Mouse (Mus musculus) hindbrain, embryonic 10.5 days (tissue): ENCODE measurements around the gene Ppard. TPM values are rescaled to one million over a fixed set of nuclear protein-coding genes. Genes with fewer than 3 reads are reported as not detected.
A peak's percentile ranks its signal among the peaks of the same experiment; 100 is the strongest.

Source experiments
- DNase-seq: peaks from one replicate; pipeline ENCODE4 v3.0.0-alpha.2; 2017; ENCODE audit warnings: low spot score
- H3K27ac ChIP-seq: fragments of 300-500 bp; sonication (generic); 2 replicates; pipeline ENCODE4 v1.5.1; 2016; ENCODE audit warnings: mild to moderate bottlenecking, moderate library complexity
- H3K27me3 ChIP-seq: fragments of 300-500 bp; sonication (generic); 2 replicates; pipeline ENCODE4 v1.6.1; 2016; ENCODE audit warnings: mild to moderate bottlenecking; ENCODE audit not compliant: poor library complexity, insufficient read depth, severe bottlenecking
- H3K36me3 ChIP-seq: fragments of 300-500 bp; sonication (generic); 2 replicates; pipeline ENCODE4 v1.6.1; 2016; ENCODE audit warnings: mild to moderate bottlenecking, moderate library complexity
- H3K4me1 ChIP-seq: fragments of 300-500 bp; sonication (generic); replicated peaks from 2 replicates; pipeline ENCODE4 v1.6.1; 2016; ENCODE audit warnings: mild to moderate bottlenecking
- H3K4me3 ChIP-seq: fragments of 300-500 bp; sonication (generic); 2 replicates; pipeline ENCODE4 v1.5.1; 2016; ENCODE audit warnings: mild to moderate bottlenecking, moderate library complexity
- H3K9me3 ChIP-seq: fragments of 300-500 bp; sonication (generic); 2 replicates; pipeline ENCODE4 v1.6.1; 2016; ENCODE audit warnings: mild to moderate bottlenecking, moderate library complexity
- WGBS: fragments of 180-500 bp; shearing (Covaris S2); methylation state at CpG from one replicate; pipeline ENCODE4 v1.1.7; 2016; 5-methylcytosine and 5-hydroxymethylcytosine counted together
- polyA plus RNA-seq: library from polyadenylated mRNA; unstranded; fragments of >200 nt; fragmentation: Nextera tagmentation; extraction: Ambion mirVana; gene quantifications from 2 replicates; pipeline ENCODE4 v1.2.1, GENCODE M21; 2016

The Ppard gene
- polyA plus RNA-seq, 1 experiment from 2014 or later = 2.0 TPM

DNA sequence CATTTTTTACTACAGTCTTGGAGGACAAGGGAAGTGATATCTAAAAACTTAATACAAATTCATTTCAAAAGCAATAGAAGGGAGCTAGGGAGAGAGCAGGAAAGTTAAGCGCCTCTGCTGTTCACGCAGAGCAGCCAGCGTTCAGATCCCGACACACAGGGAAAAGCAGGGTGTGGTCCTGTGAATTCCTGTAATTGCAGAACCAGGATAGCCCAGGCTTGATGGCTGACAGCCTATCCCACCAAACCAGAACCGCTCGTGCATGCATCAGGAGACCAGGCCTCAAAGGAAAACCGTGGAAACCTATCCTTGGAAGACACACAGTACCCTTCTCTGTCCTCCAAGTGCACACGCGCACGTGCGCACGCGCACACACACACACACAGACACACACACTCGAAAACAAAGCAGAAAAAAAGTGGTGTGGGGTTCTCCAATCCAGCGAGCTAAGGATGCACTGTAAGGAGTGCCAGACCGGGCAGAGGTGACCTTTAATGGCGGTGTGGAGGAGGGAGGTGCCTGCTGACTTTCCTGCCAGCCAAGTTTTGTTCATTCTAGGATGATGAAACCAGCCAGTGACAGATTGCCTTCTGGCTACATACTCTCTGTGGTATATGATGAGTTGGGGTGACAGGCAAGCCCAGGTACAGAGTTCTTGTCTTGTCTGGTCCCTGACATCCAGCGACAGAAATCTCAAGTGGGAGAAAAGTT is 1.3 kb upstream of the Ppard start:
- DNase-seq = no peak
- Histone ChIP-seq H3K4me1 (peaks cover 46% of the 10 kb centered on the region), H3K4me3 (no peak overlapping the region), H3K27me3 (peaks cover 11% of the 10 kb centered on the region; the same call in 1 of the 2 replicates), H3K36me3 (no peaks in the 10 kb centered on the region), H3K27ac (no peak overlapping the region), H3K9me3 (no peaks in the 10 kb centered on the region)
- WGBS = 87% methylated on average over 18 of the region's 18 CpGs

DNA sequence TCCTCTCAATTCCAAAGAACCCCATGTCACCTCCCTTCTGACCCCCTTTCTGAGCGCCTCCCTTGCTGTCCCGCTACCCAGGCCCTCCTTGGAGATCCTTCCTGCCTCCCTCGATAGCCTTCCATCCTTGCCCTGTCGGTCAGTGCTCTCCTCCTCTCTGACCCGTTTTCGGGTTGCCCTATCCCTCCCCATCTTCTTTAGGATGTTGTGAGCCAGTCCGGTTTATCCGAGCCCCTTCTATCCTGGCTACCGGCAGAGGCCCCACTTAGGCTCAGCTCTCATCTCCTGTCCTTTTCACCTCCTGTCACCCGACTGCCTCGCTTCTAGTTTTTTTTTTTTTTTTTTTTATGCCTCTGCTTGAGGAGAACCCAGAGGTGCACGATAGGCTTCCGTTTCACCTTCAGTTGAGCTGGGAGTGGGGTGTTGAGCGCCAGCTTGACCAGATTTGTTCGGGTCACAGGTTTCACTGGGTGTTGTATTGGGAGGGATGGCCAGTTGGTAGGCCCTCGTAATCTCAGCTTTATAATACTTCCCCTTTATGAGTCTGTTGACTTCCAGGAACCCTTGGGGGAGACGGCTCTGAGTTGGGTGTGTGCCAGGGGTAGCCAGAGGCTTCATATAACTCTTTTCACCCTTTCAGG is 711 bp downstream of the Ppard start:
- H3K9me3 ChIP-seq = no peaks in the 10 kb centered on the region
- H3K4me1 ChIP-seq = peaks cover 51% of the 10 kb centered on the region
- no peak for DNase-seq
- H3K4me3 ChIP-seq = peak overlapping the region; percentile 92
- peaks cover 11% of the 10 kb centered on the region; the same call in 1 of the 2 replicates for H3K27me3 ChIP-seq
- peaks cover 9% of the 10 kb centered on the region for H3K36me3 ChIP-seq
- H3K27ac ChIP-seq = peak overlapping the region; percentile 92
- 10% methylated on average over 17 of the region's 17 CpGs for WGBS

DNA sequence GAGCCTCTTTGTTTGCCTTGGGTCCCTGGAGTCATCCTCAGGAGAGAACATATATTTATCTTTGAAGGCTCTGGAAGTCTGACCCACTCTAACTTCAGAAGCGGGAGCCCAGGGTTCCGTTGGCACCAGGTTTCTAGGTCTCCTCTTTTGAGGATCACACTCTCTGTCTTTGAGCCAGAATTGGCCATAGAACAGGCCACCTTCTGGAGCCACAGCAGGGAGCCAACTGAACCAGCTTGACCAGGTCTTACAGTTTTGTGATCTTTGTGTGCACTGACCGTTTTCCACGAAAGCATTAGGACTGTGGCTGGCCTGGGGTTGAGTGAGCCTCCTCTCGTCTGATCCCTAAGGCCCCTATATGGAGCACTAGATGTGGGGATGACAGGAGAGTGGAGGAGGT is 2.1 kb downstream of the Ppard start:
- Histone ChIP-seq H3K27ac (no peak overlapping the region), H3K4me3 (no peak overlapping the region), H3K27me3 (peaks cover 11% of the 10 kb centered on the region; the same call in 1 of the 2 replicates), H3K36me3 (peaks cover 22% of the 10 kb centered on the region), H3K4me1 (peaks cover 51% of the 10 kb centered on the region), H3K9me3 (no peaks in the 10 kb centered on the region)
- WGBS = 80% methylated on average over 5 of the region's 5 CpGs
- no peak for DNase-seq

DNA sequence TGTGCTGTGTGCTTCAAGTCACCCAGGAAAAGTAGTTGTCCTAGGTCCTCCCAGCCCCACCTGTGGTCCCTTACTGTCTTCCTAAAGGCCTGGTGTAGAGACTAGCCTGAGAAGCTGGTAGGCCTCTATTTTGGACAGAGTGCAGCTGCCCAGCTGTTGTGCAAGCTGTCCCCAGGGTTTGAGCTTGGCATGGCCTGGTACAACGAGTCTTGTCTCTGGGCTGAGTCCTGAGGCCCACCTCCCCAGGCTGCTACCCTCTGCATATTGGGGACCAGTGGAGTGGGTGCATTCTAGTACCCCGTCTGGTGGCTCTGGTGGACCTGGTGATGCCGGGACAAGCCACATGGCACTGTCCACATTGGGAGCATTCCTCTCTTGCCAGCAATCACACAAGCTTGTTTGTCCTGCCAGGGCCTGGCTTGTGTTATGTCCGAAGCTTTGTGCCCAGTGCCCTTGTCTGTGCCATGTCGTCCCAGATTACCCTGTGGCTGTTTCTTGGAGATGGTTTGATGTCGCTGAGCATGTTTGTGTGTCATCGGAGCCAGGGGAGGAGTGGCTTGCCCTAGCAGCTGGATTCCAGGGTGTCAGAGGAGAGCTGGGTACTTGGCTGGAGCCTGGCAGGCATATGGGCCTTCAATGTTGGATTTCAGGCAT is 3.6 kb downstream of the Ppard start:
- peaks cover 51% of the 10 kb centered on the region for H3K4me1 ChIP-seq
- DNase-seq = no peak
- H3K9me3 ChIP-seq = no peaks in the 10 kb centered on the region
- peaks cover 33% of the 10 kb centered on the region for H3K36me3 ChIP-seq
- 85% methylated on average over 7 of the region's 7 CpGs for WGBS
- peaks cover 11% of the 10 kb centered on the region; the same call in 1 of the 2 replicates for H3K27me3 ChIP-seq
- H3K27ac ChIP-seq = no peak overlapping the region
- no peak overlapping the region for H3K4me3 ChIP-seq

DNA sequence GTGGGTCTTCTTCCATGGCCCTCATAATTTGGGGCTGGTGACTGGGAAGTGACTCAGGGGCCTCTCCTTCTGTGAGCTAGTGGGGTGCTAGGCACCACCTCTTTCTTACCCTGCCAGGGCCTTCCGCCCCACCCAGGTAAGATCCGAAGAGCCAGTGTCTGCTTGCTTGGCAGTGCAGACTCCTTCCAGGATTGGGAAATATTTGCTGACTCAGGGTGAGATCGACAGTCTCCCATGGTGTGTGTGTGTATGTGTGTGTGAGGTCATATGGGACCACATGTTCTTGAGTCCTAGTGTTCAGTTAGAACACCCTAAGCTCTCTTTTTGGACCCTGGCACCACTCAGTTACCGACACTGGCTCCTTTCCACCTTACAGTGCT is 4.1 kb downstream of the Ppard start:
- DNase-seq = no peak
- Histone ChIP-seq H3K9me3 (no peaks in the 10 kb centered on the region), H3K36me3 (peaks cover 39% of the 10 kb centered on the region), H3K4me1 (peaks cover 51% of the 10 kb centered on the region), H3K4me3 (no peak overlapping the region), H3K27me3 (peaks cover 6% of the 10 kb centered on the region; the same call in 1 of the 2 replicates), H3K27ac (no peak overlapping the region)
- 93% methylated on average over 4 of the region's 4 CpGs for WGBS

DNA sequence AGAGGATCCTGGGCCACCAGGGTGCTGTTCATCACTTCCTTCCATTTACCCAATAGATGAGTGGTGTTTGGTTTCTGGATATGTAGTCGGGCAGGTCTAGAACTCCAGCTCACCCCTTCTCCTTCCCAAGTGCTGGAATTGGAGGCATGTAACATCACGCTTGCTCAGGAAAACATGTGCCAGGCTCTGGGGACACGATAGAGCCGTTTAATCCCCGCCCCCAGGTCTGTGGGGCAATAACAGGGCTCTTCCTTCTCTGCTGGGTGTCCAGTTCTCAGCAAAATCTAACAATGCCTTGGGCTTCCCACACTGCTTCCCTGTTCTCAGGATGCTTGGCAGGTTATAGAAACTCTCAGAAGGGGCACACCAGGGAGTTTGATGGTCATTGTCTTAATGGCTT is 4.9 kb downstream of the Ppard start:
- WGBS = 68% methylated on average over 5 of the region's 5 CpGs
- Histone ChIP-seq H3K4me1 (peaks cover 50% of the 10 kb centered on the region), H3K36me3 (peaks cover 45% of the 10 kb centered on the region), H3K27ac (0 out of 2 replicates have a peak overlapping the region, but pooled peaks have one; percentile 5), H3K27me3 (no peaks in the 10 kb centered on the region), H3K4me3 (no peak overlapping the region), H3K9me3 (no peaks in the 10 kb centered on the region)
- DNase-seq = no peak

DNA sequence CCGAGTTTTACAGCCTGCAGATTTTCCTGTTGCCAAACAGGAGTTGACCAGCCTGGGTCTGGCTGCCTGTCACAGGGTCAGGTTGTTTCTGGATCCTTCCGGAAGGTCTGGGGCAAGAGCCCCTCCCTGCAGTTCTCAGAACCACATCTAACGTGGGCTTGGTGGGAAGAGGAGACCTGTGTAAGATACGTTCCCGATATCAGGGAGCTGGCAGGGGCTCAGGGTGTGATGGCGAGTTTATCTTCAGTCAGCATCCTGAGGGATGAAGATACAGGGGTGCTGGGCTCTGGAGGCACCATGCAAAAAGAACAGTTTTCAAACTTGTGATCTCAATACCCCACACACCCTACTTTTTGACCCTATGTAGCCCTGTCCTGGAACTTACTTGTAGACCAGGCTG is 5.4 kb downstream of the Ppard start:
- 0 out of 2 replicates have a peak overlapping the region, but pooled peaks have one; percentile 5 for H3K27ac ChIP-seq
- H3K36me3 ChIP-seq = peaks cover 49% of the 10 kb centered on the region
- WGBS = 72% methylated on average over 6 of the region's 6 CpGs
- no peaks in the 10 kb centered on the region for H3K27me3 ChIP-seq
- H3K9me3 ChIP-seq = no peaks in the 10 kb centered on the region
- peaks cover 47% of the 10 kb centered on the region for H3K4me1 ChIP-seq
- no peak for DNase-seq
- H3K4me3 ChIP-seq = no peak overlapping the region

DNA sequence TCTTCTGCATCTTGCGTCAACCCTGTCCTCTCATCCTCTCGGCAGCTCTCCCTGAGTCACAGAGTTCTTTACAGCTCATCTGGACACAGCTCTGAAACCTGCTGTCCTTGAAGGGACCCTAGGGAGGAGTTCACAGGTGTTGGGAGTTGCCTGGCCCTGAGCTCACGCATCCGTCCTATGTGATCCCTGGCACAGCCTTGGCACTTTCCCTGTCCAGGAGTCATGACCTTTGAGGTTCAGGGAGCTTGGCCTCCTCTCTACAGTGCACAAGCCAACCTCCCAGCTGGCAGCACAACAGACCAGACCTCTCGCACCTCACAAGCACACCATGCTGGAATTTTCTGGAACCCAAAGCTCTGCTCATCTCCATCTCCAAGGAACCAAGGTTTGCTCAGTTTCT is 8.3 kb downstream of the Ppard start:
- Histone ChIP-seq H3K27me3 (no peaks in the 10 kb centered on the region), H3K36me3 (peaks cover 56% of the 10 kb centered on the region), H3K9me3 (no peaks in the 10 kb centered on the region), H3K4me1 (peaks cover 36% of the 10 kb centered on the region), H3K4me3 (no peak overlapping the region), H3K27ac (no peak overlapping the region)
- DNase-seq = no peak
- 96% methylated on average over 5 of the region's 5 CpGs for WGBS

DNA sequence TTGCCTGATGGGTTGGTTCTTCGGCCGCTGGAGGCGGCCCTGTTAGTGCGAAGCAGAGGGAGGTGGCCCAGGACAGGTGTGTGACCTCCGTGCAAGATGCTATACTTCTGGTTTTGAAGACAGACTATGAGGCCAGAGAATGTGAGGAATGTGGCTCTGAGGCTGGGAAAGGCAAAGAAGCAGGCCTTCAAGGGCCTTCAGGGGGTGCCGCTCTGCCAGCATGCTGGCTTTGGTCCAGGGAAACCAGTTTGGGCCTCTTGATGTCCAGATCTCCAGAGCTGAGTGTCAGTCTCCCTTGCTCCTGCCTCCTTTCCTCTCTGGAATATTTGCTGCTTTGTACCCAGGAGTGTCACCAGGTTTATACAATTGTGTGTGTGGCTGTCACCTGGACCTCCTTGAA is 9.8 kb downstream of the Ppard start:
- Histone ChIP-seq H3K4me1 (peaks cover 37% of the 10 kb centered on the region), H3K9me3 (no peaks in the 10 kb centered on the region), H3K27ac (no peak overlapping the region), H3K36me3 (peaks cover 56% of the 10 kb centered on the region), H3K27me3 (no peaks in the 10 kb centered on the region), H3K4me3 (no peak overlapping the region)
- WGBS = 93% methylated on average over 6 of the region's 6 CpGs
- DNase-seq = no peak

DNA sequence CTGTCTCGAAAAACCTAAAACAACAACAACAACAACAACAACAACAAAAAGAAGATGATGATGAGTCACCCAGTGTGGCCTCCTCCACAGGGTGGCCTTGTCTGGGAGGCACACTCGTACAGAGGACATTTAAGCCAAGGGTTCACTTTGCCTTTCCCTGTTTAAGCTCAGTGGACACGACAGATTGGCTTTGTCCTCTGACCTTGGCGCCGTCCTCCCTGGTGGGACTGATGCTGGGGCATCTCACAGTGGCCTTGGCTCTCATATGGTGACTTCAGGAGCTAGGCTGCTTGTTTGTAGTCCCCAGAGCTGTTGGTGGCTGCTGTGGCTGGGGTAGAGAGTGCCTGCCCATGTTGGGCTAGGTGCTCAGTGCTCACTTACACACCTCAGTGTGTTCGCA is 11.7 kb downstream of the Ppard start:
- Histone ChIP-seq H3K9me3 (no peaks in the 10 kb centered on the region), H3K4me1 (peaks cover 37% of the 10 kb centered on the region), H3K27ac (peak overlapping the region; percentile 71), H3K4me3 (no peak overlapping the region), H3K27me3 (no peaks in the 10 kb centered on the region), H3K36me3 (peaks cover 38% of the 10 kb centered on the region)
- no peak for DNase-seq
- WGBS = 84% methylated on average over 6 of the region's 6 CpGs

DNA sequence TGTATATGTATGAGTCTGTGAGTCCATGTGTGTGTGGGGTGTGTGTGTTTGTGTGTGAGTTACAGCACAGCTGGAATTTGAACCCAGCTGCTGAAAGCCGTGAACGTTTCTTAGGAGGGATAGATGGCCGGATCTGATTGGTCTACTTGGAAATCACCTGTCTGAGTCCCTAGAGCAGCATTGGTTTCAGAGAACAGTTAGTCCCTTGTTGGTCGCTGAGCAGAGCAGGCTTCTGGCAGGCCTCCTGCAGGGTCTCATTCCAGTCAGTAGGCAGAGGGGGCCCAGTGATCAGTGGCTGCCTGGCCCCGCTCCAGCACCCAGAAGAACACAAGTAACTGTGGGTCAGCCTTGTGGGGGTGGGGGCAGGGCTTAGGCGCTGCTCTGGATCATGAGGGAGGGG is 12.2 kb downstream of the Ppard start:
- Histone ChIP-seq H3K27me3 (no peaks in the 10 kb centered on the region), H3K9me3 (no peaks in the 10 kb centered on the region), H3K36me3 (peaks cover 33% of the 10 kb centered on the region), H3K4me3 (0 out of 2 replicates have a peak overlapping the region, but pooled peaks have one; percentile 4), H3K27ac (peak overlapping the region; percentile 74), H3K4me1 (peaks cover 37% of the 10 kb centered on the region)
- DNase-seq = no peak
- WGBS = 54% methylated on average over 6 of the region's 6 CpGs

DNA sequence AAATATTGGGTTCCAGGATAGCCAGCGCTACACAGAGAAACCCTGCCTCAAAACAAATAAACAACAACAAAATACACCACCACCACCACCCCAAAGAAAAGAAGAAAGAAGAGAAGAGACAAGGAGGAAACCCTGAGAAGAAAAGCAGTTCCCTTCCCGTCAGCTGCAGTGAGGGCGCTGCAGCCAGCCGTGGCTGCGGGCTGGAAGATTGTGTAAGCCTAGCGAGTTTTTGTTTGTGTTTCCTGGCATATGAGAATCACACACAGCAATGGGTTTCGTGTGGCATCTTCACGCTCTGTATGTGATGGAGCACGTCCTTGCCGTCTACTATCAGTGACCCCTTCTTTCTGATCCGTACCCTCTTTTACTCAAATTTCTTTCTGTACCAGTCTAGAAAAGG is 14.1 kb downstream of the Ppard start:
- peak overlapping the region; percentile 70 for H3K27ac ChIP-seq
- H3K4me1 ChIP-seq = peaks cover 42% of the 10 kb centered on the region
- no peaks in the 10 kb centered on the region for H3K9me3 ChIP-seq
- no peak for DNase-seq
- no peaks in the 10 kb centered on the region for H3K27me3 ChIP-seq
- no peak overlapping the region for H3K4me3 ChIP-seq
- peaks cover 26% of the 10 kb centered on the region; the same call in 1 of the 2 replicates for H3K36me3 ChIP-seq
- 81% methylated on average over 11 of the region's 11 CpGs for WGBS

DNA sequence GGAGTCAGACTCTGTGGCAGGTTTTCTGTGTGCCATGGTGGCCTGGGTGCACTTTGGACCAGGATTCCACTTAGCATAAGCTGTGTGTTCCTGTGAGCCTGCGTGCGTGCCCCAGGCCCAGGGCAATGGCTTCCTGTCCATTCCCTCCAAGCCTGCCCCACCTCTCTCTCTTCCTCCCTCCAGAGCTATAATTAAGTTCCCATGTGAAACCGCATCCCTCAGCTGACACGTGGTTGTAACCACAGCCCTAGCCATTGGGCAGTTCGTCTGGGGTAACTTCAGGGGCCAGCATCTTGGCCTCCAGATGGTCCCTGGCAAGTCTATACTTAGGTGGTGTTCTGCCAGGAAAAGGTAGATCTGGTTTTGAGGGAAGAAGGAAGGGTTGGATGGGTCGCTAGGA is 15.1 kb downstream of the Ppard start:
- H3K36me3 ChIP-seq = peaks cover 19% of the 10 kb centered on the region; the same call in 1 of the 2 replicates
- H3K4me3 ChIP-seq = no peak overlapping the region
- DNase-seq = peak; percentile 31
- H3K4me1 ChIP-seq = peaks cover 41% of the 10 kb centered on the region
- 50% methylated on average over 6 of the region's 6 CpGs for WGBS
- H3K27ac ChIP-seq = peak overlapping the region; percentile 70
- H3K27me3 ChIP-seq = no peaks in the 10 kb centered on the region
- H3K9me3 ChIP-seq = no peaks in the 10 kb centered on the region
